In the genomic region with DNA sequence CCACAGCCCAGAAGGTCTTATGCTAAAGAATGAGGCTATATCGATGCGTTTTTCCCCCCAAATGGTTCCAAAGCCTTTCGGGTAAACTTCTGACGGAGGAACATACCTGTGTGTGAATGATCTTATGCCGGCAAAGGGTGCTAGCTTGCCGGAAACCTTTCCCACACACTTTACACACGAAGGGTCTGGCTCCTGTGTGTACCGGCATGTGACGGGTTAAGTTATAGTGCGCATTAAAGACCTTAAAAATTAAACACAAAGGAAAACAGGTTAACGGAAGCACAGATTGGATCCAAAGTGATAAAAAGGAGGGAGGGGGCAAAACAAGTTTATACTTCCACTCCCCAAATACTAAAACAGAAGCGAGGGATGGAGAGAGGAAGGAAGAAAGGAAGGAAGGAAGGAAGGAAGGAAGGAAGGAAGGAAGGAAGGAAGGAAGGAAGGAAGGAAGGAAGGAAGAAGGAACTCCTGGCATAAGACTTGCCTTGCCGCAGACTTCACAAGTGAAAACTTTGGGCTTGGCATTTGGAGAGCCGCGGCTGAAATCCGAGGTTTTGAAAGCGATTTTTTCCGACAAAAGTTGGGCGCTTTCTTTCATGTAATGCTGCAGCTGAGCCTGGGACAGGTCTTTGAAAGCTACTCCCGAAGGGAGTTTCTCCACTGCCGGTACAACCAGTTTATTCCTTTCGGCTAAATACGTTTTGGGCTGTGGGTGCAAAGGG, we compare ENCODE assay signal across 12 mouse cellular contexts. TPM values are rescaled to one million over a fixed set of nuclear protein-coding genes. Genes with fewer than 3 reads are reported as not detected.
DNase-seq lines count a peak whose midpoint lies in the region; ATAC-seq and TF ChIP-seq lines count a peak whose summit lies in the region.
"Had no signal": no experiment of that assay in that cellular context is flagged by ENCODE, and none has a peak within 500 bp of the region (broad histone marks: within the 10 kb centered on the region; RNA-seq: fewer than 3 reads in every experiment).

No protein-coding gene starts in this region.

- no peak for TF ChIP-seq CTCF in E14TG2a.4 (conservative IDR thresholded peaks at IDR 0.05; ENCODE audit: low read length)

- no peak overlapping the region for H3K9ac ChIP-seq in hindbrain, embryonic 16.5 days (ENCODE audit: low read depth, low read length)
- H3K9ac ChIP-seq in embryonic facial prominence, embryonic 11.5 days (replicated peaks; ENCODE audit: low read length): peak overlapping the region; percentile 34
- no peak overlapping the region for H3K9ac ChIP-seq in limb, embryonic 15.5 days

- H3K9me3 ChIP-seq in hindbrain, embryonic 10.5 days: no peaks in the 10 kb centered on the region
- H3K9me3 ChIP-seq in hindbrain, embryonic 16.5 days (ENCODE audit: control insufficient read depth, low read length): no peaks in the 10 kb centered on the region
- no peaks in the 10 kb centered on the region for H3K9me3 ChIP-seq in E14TG2a.4 (ENCODE audit: low read length)
- H3K9me3 ChIP-seq in embryonic facial prominence, embryonic 11.5 days (replicated peaks; ENCODE audit: control insufficient read depth, low read length): no peaks in the 10 kb centered on the region
- H3K9me3 ChIP-seq in limb, embryonic 15.5 days: no peaks in the 10 kb centered on the region

- WGBS in hindbrain, embryonic 10.5 days: under 1% methylated on average over 23 of the region's 23 CpGs
- under 1% methylated on average over 23 of the region's 23 CpGs for WGBS in hindbrain, embryonic 16.5 days
- WGBS in embryonic facial prominence, embryonic 11.5 days: under 1% methylated on average over 23 of the region's 23 CpGs
- 1% methylated on average over 23 of the region's 23 CpGs for WGBS in limb, embryonic 15.5 days

- H3K4me2 ChIP-seq in hindbrain, embryonic 16.5 days (ENCODE audit: low read length): no peak overlapping the region
- H3K4me2 ChIP-seq in embryonic facial prominence, embryonic 11.5 days (ENCODE audit: low read depth, low read length): peak overlapping the region; percentile 25; the same call in 1 of the 2 replicates
- H3K4me2 ChIP-seq in limb, embryonic 15.5 days: peak overlapping the region; percentile 78

- ATAC-seq in hindbrain, embryonic 16.5 days: no peak
- ATAC-seq in embryonic facial prominence, embryonic 11.5 days (replicated peaks; ENCODE audit: insufficient number of reproducible peaks, low FRiP score, low TSS enrichment, low read depth): no peak
- no peak for ATAC-seq in limb, embryonic 15.5 days (ENCODE audit: insufficient number of reproducible peaks, low FRiP score, low TSS enrichment, low read depth)
- ATAC-seq in inflammation-experienced regulatory T-cells, adult 6 months: no peak

- H3K4me1 ChIP-seq in hindbrain, embryonic 10.5 days (replicated peaks): peaks cover 36% of the 10 kb centered on the region
- H3K4me1 ChIP-seq in hindbrain, embryonic 16.5 days (ENCODE audit: control insufficient read depth, insufficient read depth, low read depth, low read length): peaks cover 7% of the 10 kb centered on the region
- peaks cover 44% of the 10 kb centered on the region for H3K4me1 ChIP-seq in E14TG2a.4 (replicated peaks; ENCODE audit: low read depth, low read length)
- peaks cover 7% of the 10 kb centered on the region; the same call in 1 of the 2 replicates for H3K4me1 ChIP-seq in embryonic facial prominence, embryonic 11.5 days (ENCODE audit: control insufficient read depth, insufficient read depth, low read length)
- H3K4me1 ChIP-seq in limb, embryonic 15.5 days: peaks cover 33% of the 10 kb centered on the region

- H3K27me3 ChIP-seq in hindbrain, embryonic 10.5 days (ENCODE audit: insufficient read depth, poor library complexity, severe bottlenecking): peaks cover 99% of the 10 kb centered on the region
- H3K27me3 ChIP-seq in hindbrain, embryonic 16.5 days (replicated peaks; ENCODE audit: control insufficient read depth, insufficient read depth, low read length): peaks cover 58% of the 10 kb centered on the region
- peaks cover 86% of the 10 kb centered on the region for H3K27me3 ChIP-seq in E14TG2a.4 (ENCODE audit: insufficient read depth, low read length)
- H3K27me3 ChIP-seq in embryonic facial prominence, embryonic 11.5 days (ENCODE audit: control insufficient read depth, insufficient read depth, low read length): peaks cover 48% of the 10 kb centered on the region
- peaks cover 83% of the 10 kb centered on the region for H3K27me3 ChIP-seq in limb, embryonic 15.5 days

- DNase-seq in hindbrain, embryonic 10.5 days (ENCODE audit: low spot score): peak; percentile 32
- DNase-seq in embryonic facial prominence, embryonic 11.5 days (ENCODE audit: low spot score): no peak
- DNase-seq in adrenal gland, postnatal 25 days: no peak
- no peak for DNase-seq in cerebellum, adult 9-11 months
- DNase-seq: adrenal gland, adult 8-10 months had no signal

- H3K4me3 ChIP-seq in hindbrain, embryonic 10.5 days: peak overlapping the region; percentile 56
- no peak overlapping the region for H3K4me3 ChIP-seq in hindbrain, embryonic 16.5 days (ENCODE audit: low read length)
- H3K4me3 ChIP-seq in E14TG2a.4 (replicated peaks; ENCODE audit: low read length): peak overlapping the region; percentile 72
- H3K4me3 ChIP-seq in embryonic facial prominence, embryonic 11.5 days (ENCODE audit: low read depth, low read length): peak overlapping the region; percentile 27
- peak overlapping the region; percentile 41 for H3K4me3 ChIP-seq in limb, embryonic 15.5 days

- no peak overlapping the region for H3K27ac ChIP-seq in hindbrain, embryonic 10.5 days
- no peak overlapping the region for H3K27ac ChIP-seq in hindbrain, embryonic 16.5 days (ENCODE audit: low read depth, low read length)
- H3K27ac ChIP-seq in embryonic facial prominence, embryonic 11.5 days (replicated peaks; ENCODE audit: low read depth, low read length): no peak overlapping the region
- no peak overlapping the region for H3K27ac ChIP-seq in limb, embryonic 15.5 days
- H3K27ac ChIP-seq: macrophage had no signal

- H3K36me3 ChIP-seq in hindbrain, embryonic 10.5 days: no peaks in the 10 kb centered on the region
- no peaks in the 10 kb centered on the region for H3K36me3 ChIP-seq in hindbrain, embryonic 16.5 days (ENCODE audit: control insufficient read depth, insufficient read depth, low read length)
- H3K36me3 ChIP-seq in E14TG2a.4 (ENCODE audit: insufficient read depth, low read length): no peaks in the 10 kb centered on the region
- H3K36me3 ChIP-seq in embryonic facial prominence, embryonic 11.5 days (replicated peaks; ENCODE audit: control insufficient read depth, insufficient read depth, low read depth, low read length): no peaks in the 10 kb centered on the region
- H3K36me3 ChIP-seq in limb, embryonic 15.5 days: no peaks in the 10 kb centered on the region

RNA-seq across cellular contexts. Expression of a gene that starts 1.2 kb away (rescaled TPM):
- polyA plus RNA-seq in hindbrain, embryonic 10.5 days (2016; fragmentation: Nextera tagmentation; extraction: Ambion mirVana): 0.33 and 1.4 TPM in 2 replicates
- 0.47 TPM in 1 of 2 replicates, not detected in the other for polyA plus RNA-seq in hindbrain, embryonic 16.5 days (2015; fragmentation: Nextera tagmentation; extraction: Ambion mirVana)
- polyA plus RNA-seq in embryonic facial prominence, embryonic 11.5 days (2014; fragmentation: Nextera tagmentation; extraction: Ambion mirVana): 6.8 and 10.7 TPM in 2 replicates
- not detected in 2 replicates for polyA plus RNA-seq in limb, embryonic 15.5 days (2015; fragmentation: Nextera tagmentation; extraction: Ambion mirVana)
- polyA plus RNA-seq in inflammation-experienced regulatory T-cells, adult 6 months (2017; shearing (Covaris generic)): not detected
- not detected in 2 replicates for total RNA-seq in adrenal gland, postnatal 25 days (2021)
- total RNA-seq: adrenal gland, adult 8-10 months; layer of hippocampus, postnatal 25 days had no signal
- polyA plus RNA-seq: macrophage; spleen, adult 2 months had no signal
